Mouse (Mus musculus) heart, embryonic 11.5 days (tissue): Measurements from ENCODE around the gene Tln1. TPM values are rescaled to one million over a fixed set of nuclear protein-coding genes. Genes with fewer than 3 reads are reported as not detected.

Experiments used
- ATAC-seq: fragments of 200-750 bp; cut with Nextera tagmentation; replicated peaks from 2 replicates; pipeline ENCODE4 v1.8.0; 2017; ENCODE audit warnings: moderate library complexity; ENCODE audit not compliant: insufficient number of reproducible peaks, low FRiP score, low TSS enrichment
- H3K27ac ChIP-seq: fragments of 300-500 bp; sonication (generic); 2 replicates; pipeline ENCODE4 v1.5.1; 2014; ENCODE audit warnings: mild to moderate bottlenecking, low read depth, low read length
- H3K27me3 ChIP-seq: fragments of 300-500 bp; sonication (generic); 2 replicates; pipeline ENCODE4 v1.6.1; 2014; ENCODE audit warnings: mild to moderate bottlenecking, low read length, mixed read lengths; ENCODE audit not compliant: control insufficient read depth, insufficient read depth
- H3K36me3 ChIP-seq: fragments of 300-500 bp; sonication (generic); 2 replicates; pipeline ENCODE4 v1.6.1; 2014; ENCODE audit warnings: mild to moderate bottlenecking, low read length, moderate library complexity, mixed read lengths; ENCODE audit not compliant: control insufficient read depth, insufficient read depth
- H3K4me1 ChIP-seq: fragments of 300-500 bp; sonication (generic); 2 replicates; pipeline ENCODE4 v1.6.1; 2014; ENCODE audit warnings: low read length; ENCODE audit not compliant: control insufficient read depth, insufficient read depth
- H3K4me2 ChIP-seq: fragments of 300-500 bp; sonication (generic); 2 replicates; pipeline ENCODE4 v1.6.1; 2014; ENCODE audit warnings: mild to moderate bottlenecking, moderate library complexity
- H3K4me3 ChIP-seq: fragments of 300-500 bp; sonication (generic); 2 replicates; pipeline ENCODE4 v1.5.1; 2014; ENCODE audit warnings: low read depth, low read length
- H3K9ac ChIP-seq: fragments of 300-500 bp; sonication (generic); 2 replicates; pipeline ENCODE4 v1.6.1; 2014; ENCODE audit warnings: mild to moderate bottlenecking, low read depth, low read length, moderate library complexity
- H3K9me3 ChIP-seq: fragments of 300-500 bp; sonication (generic); replicated peaks from 2 replicates; pipeline ENCODE4 v1.6.1; 2016; ENCODE audit warnings: low read length; ENCODE audit not compliant: control insufficient read depth
- WGBS: fragments of 180-500 bp; shearing (Covaris S2); extraction: QIAGEN DNeasy Blood & Tissue Kit; methylation state at CpG from one replicate; pipeline ENCODE4 v1.1.7; 2014; ENCODE audit not compliant: insufficient replicate concordance; 5-methylcytosine and 5-hydroxymethylcytosine counted together
- polyA plus RNA-seq: library from polyadenylated mRNA; unstranded; fragments of >200 nt; fragmentation: Nextera tagmentation; extraction: Ambion mirVana; gene quantifications from 2 replicates; pipeline ENCODE4 v1.2.1, GENCODE M21; 2014

Tln1 gene
- polyA plus RNA-seq, 1 experiment from 2014 or later = 86.2 TPM

- 88% methylated on average over 12 of the region's 12 CpGs for WGBS
Observed at GRCm38 (mm10) chr4:43549055-43549454, 13.4 kb downstream of the Tln1 start.

DNA sequence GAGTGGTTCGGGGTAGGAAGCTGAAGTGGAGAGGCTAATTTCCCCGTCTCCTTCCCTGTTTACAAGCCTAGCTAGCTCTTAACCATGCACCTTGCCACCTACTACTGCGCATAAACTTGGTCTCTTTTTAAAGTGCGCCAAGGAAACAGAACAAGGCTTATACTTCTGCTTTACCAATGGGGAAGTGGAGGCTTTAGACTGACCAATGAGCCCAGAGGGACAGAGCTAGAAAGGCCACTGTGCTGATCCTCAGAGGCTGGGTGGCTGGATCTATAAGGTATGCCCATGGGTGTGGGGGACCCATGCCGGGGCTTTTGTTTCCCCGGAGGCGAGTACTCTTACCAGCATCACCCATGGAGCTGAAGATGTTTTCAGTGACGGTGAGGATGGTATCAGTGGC, 15.3 kb downstream of the Tln1 start:
- Histone ChIP-seq H3K36me3 (peaks cover 91% of the 10 kb centered on the region), H3K9me3 (peaks cover under 1% of the 10 kb centered on the region; the same call in 1 of the 2 replicates), H3K27ac (no peak overlapping the region), H3K4me3 (no peak overlapping the region), H3K27me3 (no peaks in the 10 kb centered on the region), H3K9ac (no peak overlapping the region), H3K4me1 (no peaks in the 10 kb centered on the region), H3K4me2 (no peak overlapping the region)
- no peak for ATAC-seq
- WGBS = 92% methylated on average over 8 of the region's 8 CpGs

More at GRCm38 (mm10) chr4:43549055-43549454, 13.4 kb downstream of the Tln1 start:
- Histone ChIP-seq H3K36me3 (peaks cover 95% of the 10 kb centered on the region), H3K9ac (no peak overlapping the region), H3K4me3 (no peak overlapping the region), H3K27me3 (no peaks in the 10 kb centered on the region), H3K27ac (no peak overlapping the region), H3K9me3 (peaks cover 3% of the 10 kb centered on the region), H3K4me2 (no peak overlapping the region), H3K4me1 (no peaks in the 10 kb centered on the region)
- no peak for ATAC-seq

DNA sequence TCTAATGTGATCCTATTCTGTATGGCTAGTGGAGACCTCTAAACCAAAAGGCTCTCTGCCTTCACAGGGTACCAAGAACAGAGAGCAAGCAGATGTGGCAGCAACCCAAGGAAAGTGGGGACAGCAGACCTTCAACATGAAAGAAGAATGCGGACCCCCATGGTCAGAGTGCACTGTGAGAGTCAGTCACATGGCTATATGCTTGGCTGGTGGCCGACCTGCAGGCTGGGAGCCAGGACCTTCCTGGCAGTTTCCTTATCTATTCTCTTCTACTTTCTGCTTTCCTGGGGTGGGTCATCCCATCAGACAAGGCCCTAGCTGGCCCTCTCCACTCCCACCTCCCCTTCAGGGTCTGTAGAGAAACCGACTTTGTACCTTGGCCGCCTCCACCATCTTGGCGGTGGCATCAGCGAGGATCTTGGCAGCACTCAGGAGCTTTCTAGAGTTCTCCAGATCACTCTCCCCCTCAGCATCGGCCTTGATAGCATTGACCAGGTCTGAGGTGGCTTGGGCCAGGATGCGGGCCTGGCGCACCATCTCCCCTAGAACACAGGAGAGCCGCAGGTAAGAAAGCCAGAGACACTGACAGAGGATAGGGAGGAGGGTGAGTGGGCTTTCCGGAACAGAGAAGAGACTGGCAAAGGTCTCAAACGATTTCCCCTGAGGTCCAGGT, 16.0 kb downstream of the Tln1 start:
- Histone ChIP-seq H3K27me3 (no peaks in the 10 kb centered on the region), H3K4me2 (no peak overlapping the region), H3K4me3 (no peak overlapping the region), H3K9ac (no peak overlapping the region), H3K27ac (no peak overlapping the region), H3K4me1 (no peaks in the 10 kb centered on the region), H3K9me3 (no peaks in the 10 kb centered on the region), H3K36me3 (peaks cover 91% of the 10 kb centered on the region)
- ATAC-seq = no peak
- WGBS = 85% methylated on average over 12 of the region's 12 CpGs

- no peak overlapping the region for H3K4me3 ChIP-seq
- ATAC-seq = no peak
- H3K27me3 ChIP-seq = no peaks in the 10 kb centered on the region
- H3K4me1 ChIP-seq = no peaks in the 10 kb centered on the region
- no peaks in the 10 kb centered on the region for H3K9me3 ChIP-seq
- no peak overlapping the region for H3K27ac ChIP-seq
- no peak overlapping the region for H3K4me2 ChIP-seq
- WGBS = 76% methylated on average over 3 of the region's 3 CpGs
- H3K9ac ChIP-seq = no peak overlapping the region
- peaks cover 86% of the 10 kb centered on the region for H3K36me3 ChIP-seq
Observed at GRCm38 (mm10) chr4:43542044-43542443, 20.4 kb downstream of the Tln1 start.

DNA sequence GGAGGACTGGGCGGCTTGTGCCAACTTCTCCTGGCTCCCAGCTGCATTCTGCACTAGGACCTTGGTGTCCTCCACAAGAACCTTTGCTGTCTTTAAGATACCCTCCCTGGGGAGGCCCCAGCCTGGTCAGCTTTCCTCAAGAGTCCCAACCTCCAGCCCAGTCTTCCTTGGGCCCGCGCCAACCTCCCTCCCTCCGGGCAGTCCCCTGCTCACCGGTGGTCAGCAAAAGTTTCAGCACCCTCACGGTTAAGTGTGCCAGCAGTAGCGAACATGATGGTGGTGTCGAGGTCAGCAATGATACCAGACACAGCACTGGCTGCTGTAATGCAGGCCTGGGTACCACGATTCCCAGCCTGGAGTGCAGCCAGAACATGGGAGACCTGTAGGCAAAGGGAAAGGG, 26.5 kb downstream of the Tln1 start:
- Histone ChIP-seq H3K9me3 (no peaks in the 10 kb centered on the region), H3K27ac (no peak overlapping the region), H3K27me3 (no peaks in the 10 kb centered on the region), H3K4me3 (no peak overlapping the region), H3K9ac (no peak overlapping the region), H3K36me3 (peaks cover 78% of the 10 kb centered on the region), H3K4me1 (peaks cover 4% of the 10 kb centered on the region), H3K4me2 (no peak overlapping the region)
- no peak for ATAC-seq
- WGBS = 90% methylated on average over 9 of the region's 9 CpGs

DNA sequence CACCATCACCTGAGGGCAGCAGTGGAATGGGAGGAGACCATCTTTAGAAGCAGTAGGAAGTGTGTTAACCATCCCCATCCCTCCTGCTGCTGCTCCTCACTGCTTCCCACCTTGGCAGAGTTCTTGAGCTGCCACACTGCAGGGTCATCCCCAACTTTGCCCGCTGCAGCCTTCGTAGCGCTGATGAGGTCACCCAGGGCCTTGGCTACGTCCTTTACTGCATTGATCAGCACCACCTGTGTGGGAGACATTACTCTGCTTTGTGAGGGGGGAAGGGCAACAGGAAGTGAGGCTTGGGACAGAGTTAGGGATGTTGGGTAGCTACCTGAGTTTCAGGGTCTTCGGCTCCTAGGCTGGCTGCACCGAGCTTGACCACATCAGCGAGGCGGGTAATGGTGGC, 26.9 kb downstream of the Tln1 start:
- Histone ChIP-seq H3K36me3 (peaks cover 80% of the 10 kb centered on the region), H3K27me3 (no peaks in the 10 kb centered on the region), H3K27ac (no peak overlapping the region), H3K4me3 (no peak overlapping the region), H3K4me1 (peaks cover 7% of the 10 kb centered on the region), H3K9ac (no peak overlapping the region), H3K4me2 (no peak overlapping the region), H3K9me3 (no peaks in the 10 kb centered on the region)
- ATAC-seq = no peak
- WGBS = 93% methylated on average over 8 of the region's 8 CpGs

GRCm38 (mm10) chr4:43533270-43533669, 29.2 kb downstream of the Tln1 start:
- H3K27ac ChIP-seq = no peak overlapping the region
- no peak overlapping the region for H3K9ac ChIP-seq
- no peak for ATAC-seq
- H3K4me3 ChIP-seq = no peak overlapping the region
- H3K36me3 ChIP-seq = peaks cover 59% of the 10 kb centered on the region
- no peaks in the 10 kb centered on the region for H3K27me3 ChIP-seq
- WGBS = 79% methylated on average over 9 of the region's 9 CpGs
- H3K4me2 ChIP-seq = no peak overlapping the region
- H3K4me1 ChIP-seq = peaks cover 11% of the 10 kb centered on the region
- H3K9me3 ChIP-seq = no peaks in the 10 kb centered on the region

DNA sequence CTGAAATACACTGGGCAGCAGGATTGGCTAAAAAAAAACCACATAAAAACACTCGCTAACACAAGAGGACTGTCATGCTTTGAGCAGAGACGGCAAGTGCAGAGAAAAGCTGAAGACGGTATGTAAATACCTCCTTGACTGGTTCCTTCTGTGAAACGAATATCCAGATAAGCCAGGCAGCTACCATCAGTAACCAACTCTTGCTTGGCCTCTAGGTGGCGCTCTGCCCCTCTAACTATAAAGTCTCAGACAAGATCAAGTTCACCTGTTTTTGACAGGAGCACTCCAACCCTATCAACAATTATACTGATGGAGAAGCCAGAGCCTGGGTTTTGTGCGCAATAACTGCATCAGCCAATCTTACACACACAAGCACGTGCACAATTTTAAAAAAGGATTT, 31.9 kb downstream of the Tln1 start:
- Histone ChIP-seq H3K27ac (no peak overlapping the region), H3K4me1 (peaks cover 11% of the 10 kb centered on the region), H3K27me3 (no peaks in the 10 kb centered on the region; the same call in 1 of the 2 replicates), H3K4me2 (no peak overlapping the region), H3K9me3 (no peaks in the 10 kb centered on the region), H3K9ac (no peak overlapping the region), H3K36me3 (peaks cover 34% of the 10 kb centered on the region), H3K4me3 (no peak overlapping the region)
- ATAC-seq = no peak
- 18% methylated on average over 7 of the region's 7 CpGs for WGBS

- H3K27ac ChIP-seq = no peak overlapping the region
- no peak overlapping the region for H3K4me2 ChIP-seq
- peaks cover 29% of the 10 kb centered on the region for H3K36me3 ChIP-seq
- H3K4me3 ChIP-seq = no peak overlapping the region
- no peak overlapping the region for H3K9ac ChIP-seq
- no peaks in the 10 kb centered on the region for H3K9me3 ChIP-seq
- WGBS = 48% methylated on average over 8 of the region's 8 CpGs
- peaks cover 11% of the 10 kb centered on the region for H3K4me1 ChIP-seq
- ATAC-seq = no peak
- H3K27me3 ChIP-seq = no peaks in the 10 kb centered on the region; the same call in 1 of the 2 replicates
Observed at GRCm38 (mm10) chr4:43530081-43530501, 32.4 kb downstream of the Tln1 start.
